In genomic region chr15:32766011-32766701, GRCm38 (mm10) we compare ENCODE assay signal across 8 mouse cellular contexts.
DNase-seq lines count a peak whose midpoint lies in the region; ATAC-seq and TF ChIP-seq lines count a peak whose summit lies in the region.

No protein-coding gene starts in this region.

- no peaks in the 10 kb centered on the region for H3K4me1 ChIP-seq in hindbrain, embryonic 12.5 days

- H3K79me3 ChIP-seq in C2C12 (ENCODE audit: low read depth) = no peaks in the 10 kb centered on the region

- ATAC-seq in hindbrain, embryonic 12.5 days (ENCODE audit: low FRiP score) = peak; percentile 92
- ATAC-seq in megakaryocyte progenitor cell, adult 5-6 weeks (replicated peaks; ENCODE audit: poor library complexity) = peak; percentile 87

- intact Hi-C loops in heart, postnatal 25 days (cut with DNase I) = loop anchor here (5.0 to 10.0 kb wide), 2 partner anchors 1091 to 1144 kb away; no protein-coding TSS in a partner anchor

- H3K9ac ChIP-seq in hindbrain, embryonic 12.5 days = no peak overlapping the region

- H3K36me3 ChIP-seq in C2C12 (ENCODE audit: control insufficient read depth, insufficient read depth) = no peaks in the 10 kb centered on the region
- H3K36me3 ChIP-seq in hindbrain, embryonic 12.5 days = no peaks in the 10 kb centered on the region

- peak; percentile 34 for DNase-seq in heart, postnatal 4 days
- DNase-seq in heart, postnatal 25 days (ENCODE audit: low spot score) = no peak
- DNase-seq in c-Kit-positive CD71-positive TER-119-negative erythroid progenitor cells, embryonic 14.5 days (ENCODE audit: low read depth) = peak; percentile 8
- no peak for DNase-seq in T-cell, adult 2 months (ENCODE audit: low spot score)
- DNase-seq in left cerebral cortex, adult 11 months (ENCODE audit: low spot score) = no peak

- no peaks in the 10 kb centered on the region for H3K9me3 ChIP-seq in hindbrain, embryonic 12.5 days (replicated peaks)

- no peak overlapping the region for H3K4me3 ChIP-seq in C2C12 (ENCODE audit: insufficient read depth, poor library complexity, severe bottlenecking)
- H3K4me3 ChIP-seq in hindbrain, embryonic 12.5 days = no peak overlapping the region

- TF ChIP-seq CTCF in C2C12 (IDR thresholded peaks at IDR 0.05; ENCODE audit: control insufficient read depth, insufficient read depth, insufficient read length) = no peak

- H3K79me2 ChIP-seq in C2C12 (ENCODE audit: control insufficient read depth, insufficient read depth) = no peaks in the 10 kb centered on the region

- no peak overlapping the region for H3ac ChIP-seq in C2C12 (ENCODE audit: control insufficient read depth, insufficient read length, low read depth)

- H3K27ac ChIP-seq in hindbrain, embryonic 12.5 days = no peak overlapping the region

- H3K4me2 ChIP-seq in hindbrain, embryonic 12.5 days (replicated peaks) = no peak overlapping the region

- WGBS in hindbrain, embryonic 12.5 days = 10% methylated on average over 4 of the region's 4 CpGs

- no peaks in the 10 kb centered on the region for H3K27me3 ChIP-seq in C2C12 (ENCODE audit: control insufficient read depth, insufficient read depth, insufficient read length)
- H3K27me3 ChIP-seq in hindbrain, embryonic 12.5 days = no peaks in the 10 kb centered on the region

TF ChIP-seq in C2C12, 6 proteins besides CTCF, POLR2A, EP300 and RAD21:
- TF ChIP-seq CEBPB (IDR thresholded peaks at IDR 0.05; ENCODE audit: low read depth) (peak; percentile 5), MYOG (IDR thresholded peaks at IDR 0.05; ENCODE audit: control insufficient read depth, extremely low read depth, insufficient read length) (no peak)

Comparison
In these comparisons a context has a peak if more than half of its experiments do, and no peak if none do; other contexts are left out.
1. DNase-seq: peak in heart, postnatal 4 days (single experiment) and c-Kit-positive CD71-positive TER-119-negative erythroid progenitor cells, embryonic 14.5 days (single experiment); none in heart, postnatal 25 days (single experiment), T-cell, adult 2 months (single experiment) and left cerebral cortex, adult 11 months (single experiment).